Mouse (Mus musculus) Muller cell, postnatal 12 days (primary cell): ENCODE measurements around the gene Kif13a.
A peak's percentile ranks its signal among the peaks of the same experiment; 100 is the strongest.

Source experiments
- DNase-seq: peaks from one replicate; pipeline ENCODE4 v3.0.0-alpha.2; 2015; ENCODE audit errors: inconsistent ontology term

Gene Kif13a

DNA sequence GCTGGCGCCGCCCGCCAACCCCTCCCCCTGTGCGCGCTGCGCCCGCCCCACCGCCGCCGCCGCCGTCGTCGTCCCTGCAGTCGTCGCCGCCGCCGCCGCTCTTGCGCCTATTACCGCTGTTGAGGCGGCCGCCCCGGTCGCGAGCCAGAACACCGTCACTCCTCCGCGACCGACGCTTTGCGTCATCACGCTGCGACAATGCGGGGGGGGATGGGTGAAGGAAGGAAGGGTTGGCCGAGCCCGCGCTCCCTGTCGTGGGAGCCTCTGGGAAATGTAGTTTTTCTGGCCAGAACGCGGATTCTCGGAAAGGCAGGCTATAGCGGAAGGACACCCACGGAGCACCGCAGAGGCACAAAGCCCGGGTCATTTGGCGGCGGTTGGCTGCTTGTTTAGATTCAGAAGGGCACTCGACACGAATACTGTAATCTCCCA, 201.8 kb downstream of the Kif13a start, which contains the start of gene Nup153:
TSS of gene Nup153 (minus strand) at position 104 of the 432 bp plus-strand sequence.
- peak; percentile 99 for DNase-seq

DNA sequence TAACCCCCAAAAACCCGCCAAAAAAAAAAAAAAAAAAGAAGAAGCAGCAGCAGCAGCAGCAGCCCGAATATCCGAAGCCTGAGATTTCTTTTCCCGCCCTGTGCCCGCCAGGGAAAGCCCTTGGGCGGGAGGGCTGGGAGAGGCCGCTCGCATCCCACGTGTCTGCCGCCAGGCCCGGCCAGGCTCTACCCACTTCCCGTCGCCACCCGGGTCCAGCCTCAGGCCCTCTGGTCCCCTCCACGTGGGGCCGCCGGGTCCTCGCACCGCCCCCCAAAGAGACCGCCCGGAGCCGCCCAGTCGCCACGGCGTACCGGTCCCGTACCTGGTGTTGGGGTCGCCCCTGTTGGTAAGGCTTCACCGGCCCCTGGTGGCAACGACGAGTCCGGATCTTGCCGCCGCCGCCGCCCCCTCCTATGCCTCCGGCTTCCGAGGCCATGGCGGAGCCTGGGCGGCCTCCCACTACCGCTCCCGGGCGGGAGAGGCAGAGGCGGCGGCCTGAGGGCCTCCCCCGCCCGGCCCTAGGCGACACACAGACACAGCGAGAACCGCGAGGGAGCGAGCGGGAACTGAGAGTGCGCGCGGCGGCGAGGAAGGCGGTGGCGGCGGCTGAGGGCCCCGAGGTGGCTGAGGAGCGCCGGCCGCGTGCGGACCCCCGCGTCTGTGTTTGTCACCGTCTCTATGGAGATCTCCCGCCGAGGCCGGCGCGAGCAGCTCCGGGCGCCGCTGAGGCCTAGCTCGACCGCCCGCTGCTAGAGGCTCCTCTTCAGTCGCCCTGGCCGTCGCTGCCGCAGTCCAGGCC, 202.4 kb downstream of the Kif13a start:
- peak; percentile 84 for DNase-seq

DNA sequence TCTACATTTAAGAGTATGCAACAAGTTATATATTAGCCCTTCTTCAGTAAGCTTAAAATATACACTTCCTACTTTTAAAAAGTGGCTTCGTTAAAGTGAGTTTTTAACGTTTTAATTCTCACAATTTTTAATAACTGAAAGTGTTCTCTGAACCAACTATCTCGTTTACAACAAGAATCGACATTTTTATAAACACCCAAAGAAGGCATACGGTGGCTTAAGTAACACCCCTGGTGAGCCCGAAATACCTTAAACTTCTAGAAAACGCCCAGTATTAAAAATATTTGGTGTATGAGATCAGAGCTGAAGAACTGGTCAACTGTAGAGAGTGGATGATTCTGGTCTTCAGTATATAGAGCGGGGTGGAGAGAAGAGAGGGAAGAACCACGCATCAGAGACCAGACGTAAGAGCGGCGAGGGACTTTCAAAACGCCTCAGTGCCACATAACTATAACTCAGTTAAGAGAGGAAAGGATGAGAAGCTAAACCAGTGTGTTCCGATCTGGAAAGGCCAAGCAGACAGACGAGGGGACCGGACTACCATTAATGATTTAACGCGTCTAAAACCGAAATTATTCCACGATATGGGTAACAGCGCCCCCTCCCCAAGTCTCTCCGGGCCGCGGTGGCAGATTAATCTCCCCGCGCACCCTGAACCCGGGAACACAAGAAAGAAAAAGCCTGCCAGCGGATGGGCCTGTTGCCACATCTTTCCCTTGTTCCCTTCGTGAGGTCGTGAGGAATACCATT, 203.2 kb downstream of the Kif13a start:
- peak; percentile 51 for DNase-seq

GRCm38 (mm10) chr13:46725227-46725626, 204.4 kb downstream of the Kif13a start:
- peak; percentile 11 for DNase-seq

DNA sequence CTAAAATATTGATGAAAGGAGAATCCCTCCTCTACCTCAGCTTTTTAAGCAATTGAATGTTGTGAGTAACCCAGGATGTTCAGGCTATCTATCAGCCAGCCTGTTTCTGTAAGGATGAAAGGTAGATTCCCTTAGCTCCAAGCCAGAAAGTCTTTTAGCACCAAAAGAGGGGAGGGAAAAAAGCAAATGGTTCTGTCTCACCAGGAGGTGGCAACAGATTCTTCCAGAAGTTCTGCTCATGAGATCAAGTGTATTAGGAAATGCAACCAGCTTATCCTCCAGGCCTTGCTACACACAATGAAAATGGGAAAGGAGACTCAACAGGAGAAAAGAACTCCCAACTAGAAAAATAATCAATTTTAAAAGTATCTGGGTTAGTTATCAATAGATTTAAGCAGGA, 205.3 kb downstream of the Kif13a start:
- no peak for DNase-seq

GRCm38 (mm10) chr13:46721009-46721408, 208.7 kb downstream of the Kif13a start:
- DNase-seq: no peak

- DNase-seq: no peak
Measured at GRCm38 (mm10) chr13:46718893-46719400, 210.7 kb downstream of the Kif13a start.

GRCm38 (mm10) chr13:46715976-46716639, 213.6 kb downstream of the Kif13a start:
- no peak for DNase-seq

DNA sequence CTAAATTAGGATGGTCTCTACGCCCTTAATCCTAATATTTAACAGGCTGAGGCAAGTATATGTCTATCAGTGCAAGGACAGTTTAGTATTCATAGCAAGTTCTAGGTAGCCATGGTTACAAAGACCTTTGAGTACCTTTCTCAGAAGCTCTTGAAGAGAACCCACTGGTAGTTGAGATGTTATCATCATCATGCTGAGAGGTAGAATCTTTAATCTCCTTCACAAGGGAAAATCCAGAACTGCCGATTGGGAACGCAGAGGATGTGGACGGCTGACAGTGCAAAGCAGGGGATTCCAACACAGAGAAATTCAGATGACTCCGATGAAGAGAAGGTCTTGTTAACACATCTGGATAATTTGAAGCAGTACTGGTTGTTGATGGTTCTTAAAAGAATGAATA, 216.2 kb downstream of the Kif13a start:
- DNase-seq: no peak

DNA sequence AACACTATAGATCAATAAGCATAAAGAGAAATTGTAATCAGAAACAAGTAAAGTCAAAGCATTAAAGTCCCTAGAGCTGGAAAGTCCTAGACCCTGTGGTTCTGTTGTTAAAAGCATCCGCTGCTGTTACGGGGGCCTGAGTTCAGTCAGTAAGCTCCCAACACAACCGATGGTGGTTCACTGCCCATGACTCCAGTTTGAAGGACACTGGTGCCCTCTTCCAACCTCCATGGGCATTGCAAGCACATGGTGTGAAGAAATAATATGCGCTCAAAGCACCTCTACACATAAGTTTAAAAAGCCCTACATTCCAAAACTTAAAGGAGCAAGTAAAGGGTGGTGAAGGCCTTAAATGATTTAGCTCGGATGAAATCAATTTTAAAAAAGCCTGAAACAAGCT, 226.5 kb downstream of the Kif13a start:
- DNase-seq: no peak

DNA sequence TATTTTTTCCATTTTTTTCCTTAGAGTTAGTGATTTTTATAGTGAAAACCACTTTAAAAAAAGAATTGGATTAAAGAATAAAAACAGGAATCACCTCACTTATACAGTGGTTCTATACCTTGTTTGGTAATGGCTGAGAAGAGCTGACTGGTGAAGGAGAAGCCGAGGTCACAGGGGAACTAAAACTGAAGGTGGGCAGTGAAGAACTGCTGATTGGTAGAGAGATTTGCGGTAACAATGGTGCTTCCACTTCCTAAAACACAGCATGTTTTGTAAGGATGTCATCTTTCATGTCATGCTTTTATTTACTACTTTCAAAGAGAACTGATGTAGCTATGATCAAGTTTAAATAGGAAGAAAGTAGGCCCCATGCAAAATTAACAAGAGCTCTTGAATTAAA, 228.2 kb downstream of the Kif13a start:
- no peak for DNase-seq

DNA sequence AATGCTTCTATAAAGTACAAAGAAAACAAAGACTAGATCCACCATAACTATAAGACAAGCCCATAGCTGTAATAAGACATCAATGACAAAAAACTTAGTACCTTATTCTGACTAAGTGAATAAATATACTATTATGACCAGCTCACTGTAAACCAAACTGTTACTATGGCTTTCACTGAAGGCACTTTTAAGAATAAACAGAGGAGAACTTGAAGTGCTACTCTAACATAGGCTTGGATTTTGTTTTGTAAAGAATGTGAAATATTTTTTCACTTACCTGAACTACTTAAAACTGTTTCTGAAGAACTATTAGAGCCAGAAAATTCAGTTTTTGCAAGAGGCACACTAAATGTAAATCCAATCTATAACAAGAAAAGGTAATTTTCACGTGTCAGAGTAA, 230.3 kb downstream of the Kif13a start:
- DNase-seq: no peak
